Mouse (Mus musculus) intestine, postnatal 0 days (tissue): ENCODE measurements around the gene Cyp2d11. TPM values are rescaled to one million over a fixed set of nuclear protein-coding genes. Genes with fewer than 3 reads are reported as not detected.

ENCODE experiments used
- ATAC-seq: fragments of 200-750 bp; cut with Nextera tagmentation; 2 replicates; pipeline ENCODE4 v1.8.0; 2017; ENCODE audit warnings: mild to moderate bottlenecking, moderate TSS enrichment, moderate library complexity
- H3K27ac ChIP-seq: fragments of 300-500 bp; sonication (generic); 2 replicates; pipeline ENCODE4 v1.5.1; 2014; ENCODE audit warnings: mild to moderate bottlenecking, low read depth, low read length, moderate library complexity
- H3K27me3 ChIP-seq: fragments of 300-500 bp; sonication (generic); replicated peaks from 2 replicates; pipeline ENCODE4 v1.6.1; 2014; ENCODE audit warnings: low read length, mixed read lengths; ENCODE audit not compliant: control insufficient read depth, insufficient read depth
- H3K36me3 ChIP-seq: fragments of 300-500 bp; sonication (generic); 2 replicates; pipeline ENCODE4 v1.6.1; 2014; ENCODE audit warnings: mild to moderate bottlenecking, moderate library complexity; ENCODE audit not compliant: control insufficient read depth, insufficient read depth
- H3K4me1 ChIP-seq: fragments of 300-500 bp; sonication (generic); replicated peaks from 2 replicates; pipeline ENCODE4 v1.6.1; 2014; ENCODE audit warnings: antibody characterized with exemption, low read length, mixed read lengths; ENCODE audit not compliant: control insufficient read depth, insufficient read depth
- H3K4me2 ChIP-seq: fragments of 300-500 bp; sonication (generic); replicated peaks from 2 replicates; pipeline ENCODE4 v1.6.1; 2014; ENCODE audit warnings: low read depth, mild to moderate bottlenecking, moderate library complexity
- H3K4me3 ChIP-seq: fragments of 300-500 bp; sonication (generic); 2 replicates; pipeline ENCODE4 v1.5.1; 2014; ENCODE audit warnings: low read depth, low read length
- H3K9ac ChIP-seq: fragments of 300-500 bp; sonication (generic); 2 replicates; pipeline ENCODE4 v1.6.1; 2014; ENCODE audit warnings: mild to moderate bottlenecking, low read depth, low read length
- H3K9me3 ChIP-seq: fragments of 300-500 bp; sonication (generic); 2 replicates; pipeline ENCODE4 v1.6.1; 2016; ENCODE audit warnings: mixed run types; ENCODE audit not compliant: control insufficient read depth
- CTCF ChIP-seq: sonication (generic); IDR thresholded peaks from 2 replicates; pipeline ENCODE4 v1.5.1; 2016; ENCODE audit warnings: low read depth, mild to moderate bottlenecking, control low read depth, antibody characterized with exemption, moderate library complexity
- WGBS: fragments of 180-500 bp; shearing (Covaris S2); extraction: QIAGEN DNeasy Blood & Tissue Kit; methylation state at CpG from one replicate; pipeline ENCODE4 v1.1.7; 2014; 5-methylcytosine and 5-hydroxymethylcytosine counted together
- polyA plus RNA-seq: library from polyadenylated mRNA; unstranded; fragments of >200 nt; fragmentation: Nextera tagmentation; extraction: Ambion mirVana; gene quantifications from 2 replicates; pipeline ENCODE4 v1.2.1, GENCODE M21; 2015

Gene Cyp2d11
- polyA plus RNA-seq, 1 experiment from 2014 or later: not detected

GRCm38 (mm10) chr15:82344971-82345370 is 48.9 kb downstream of the Cyp2d11 start:
- Histone ChIP-seq H3K36me3 (peaks cover 24% of the 10 kb centered on the region), H3K27me3 (no peaks in the 10 kb centered on the region), H3K9me3 (no peaks in the 10 kb centered on the region), H3K27ac (no peak overlapping the region), H3K4me1 (peaks cover 25% of the 10 kb centered on the region), H3K4me2 (no peak overlapping the region), H3K9ac (no peak overlapping the region), H3K4me3 (no peak overlapping the region)
- no peak for TF ChIP-seq CTCF
- ATAC-seq: no peak
- WGBS: 81% methylated on average over 6 of the region's 6 CpGs

- H3K27ac ChIP-seq: no peak overlapping the region
- 87% methylated on average over 27 of the region's 27 CpGs for WGBS
- ATAC-seq: no peak
- H3K27me3 ChIP-seq: no peaks in the 10 kb centered on the region
- H3K36me3 ChIP-seq: peaks cover 10% of the 10 kb centered on the region; the same call in 1 of the 2 replicates
- H3K9me3 ChIP-seq: no peaks in the 10 kb centered on the region
- H3K4me1 ChIP-seq: peaks cover 16% of the 10 kb centered on the region
- TF ChIP-seq CTCF: no peak
- no peak overlapping the region for H3K4me3 ChIP-seq
- no peak overlapping the region for H3K4me2 ChIP-seq
- H3K9ac ChIP-seq: no peak overlapping the region
Observed at GRCm38 (mm10) chr15:82343368-82344287, 50.2 kb downstream of the Cyp2d11 start.

GRCm38 (mm10) chr15:82342543-82342935 is 51.3 kb downstream of the Cyp2d11 start:
- TF ChIP-seq CTCF: no peak
- no peaks in the 10 kb centered on the region for H3K9me3 ChIP-seq
- no peaks in the 10 kb centered on the region for H3K36me3 ChIP-seq
- WGBS: 77% methylated on average over 5 of the region's 5 CpGs
- H3K27me3 ChIP-seq: no peaks in the 10 kb centered on the region
- H3K4me1 ChIP-seq: peaks cover 11% of the 10 kb centered on the region; the same call in 1 of the 2 replicates
- H3K4me2 ChIP-seq: no peak overlapping the region
- no peak for ATAC-seq
- no peak overlapping the region for H3K9ac ChIP-seq
- H3K27ac ChIP-seq: peak overlapping the region; percentile 94
- no peak overlapping the region for H3K4me3 ChIP-seq

- no peaks in the 10 kb centered on the region; the same call in 1 of the 2 replicates for H3K36me3 ChIP-seq
- H3K4me2 ChIP-seq: peak overlapping the region; percentile 78
- no peaks in the 10 kb centered on the region for H3K27me3 ChIP-seq
- peaks cover 9% of the 10 kb centered on the region; the same call in 1 of the 2 replicates for H3K4me1 ChIP-seq
- no peak for ATAC-seq
- 35% methylated on average over 15 of the region's 15 CpGs for WGBS
- no peaks in the 10 kb centered on the region for H3K9me3 ChIP-seq
- TF ChIP-seq CTCF: no peak
- H3K9ac ChIP-seq: peak overlapping the region; percentile 71
- H3K4me3 ChIP-seq: peak overlapping the region; percentile 43
- peak overlapping the region; percentile 94 for H3K27ac ChIP-seq
Observed at GRCm38 (mm10) chr15:82341675-82342542, 51.9 kb downstream of the Cyp2d11 start.

GRCm38 (mm10) chr15:82341036-82341501 is 52.8 kb downstream of the Cyp2d11 start:
- peak overlapping the region; percentile 78 for H3K4me2 ChIP-seq
- peak overlapping the region; percentile 71 for H3K9ac ChIP-seq
- H3K4me3 ChIP-seq: peak overlapping the region; percentile 43
- no peaks in the 10 kb centered on the region for H3K27me3 ChIP-seq
- no peaks in the 10 kb centered on the region for H3K9me3 ChIP-seq
- TF ChIP-seq CTCF: peak; percentile 34
- no peak for ATAC-seq
- H3K36me3 ChIP-seq: peaks cover 8% of the 10 kb centered on the region
- H3K27ac ChIP-seq: peak overlapping the region; percentile 94
- H3K4me1 ChIP-seq: peaks cover 9% of the 10 kb centered on the region; the same call in 1 of the 2 replicates
- WGBS: under 1% methylated on average over 40 of the region's 40 CpGs
